Mouse (Mus musculus) kidney, postnatal 0 days (tissue): ENCODE results near the gene Ankrd61. TPM values are rescaled to one million over a fixed set of nuclear protein-coding genes. Genes with fewer than 3 reads are reported as not detected.

ENCODE experiments used
- ATAC-seq: fragments of 200-750 bp; cut with Nextera tagmentation; replicated peaks from 2 replicates; pipeline ENCODE4 v1.8.0; 2017; ENCODE audit warnings: low read depth, moderate number of reproducible peaks, moderate TSS enrichment, moderate library complexity; ENCODE audit not compliant: low FRiP score
- DNase-seq: peaks from one replicate; pipeline ENCODE4 v3.0.0-alpha.2; 2016; ENCODE audit warnings: low spot score
- H3K27ac ChIP-seq: fragments of 300-500 bp; sonication (generic); 2 replicates; pipeline ENCODE4 v1.5.1; 2014; ENCODE audit warnings: mild to moderate bottlenecking
- H3K27me3 ChIP-seq: fragments of 300-500 bp; sonication (generic); 2 replicates; pipeline ENCODE4 v1.6.1; 2014; ENCODE audit warnings: low read length, mixed read lengths; ENCODE audit not compliant: insufficient read depth
- H3K36me3 ChIP-seq: fragments of 300-500 bp; sonication (generic); 2 replicates; pipeline ENCODE4 v1.6.1; 2014; ENCODE audit warnings: low read length, mixed read lengths; ENCODE audit not compliant: insufficient read depth
- H3K4me1 ChIP-seq: fragments of 300-500 bp; sonication (generic); replicated peaks from 2 replicates; pipeline ENCODE4 v1.6.1; 2014; ENCODE audit warnings: antibody characterized with exemption, low read length, mixed read lengths; ENCODE audit not compliant: insufficient read depth
- H3K4me2 ChIP-seq: fragments of 300-500 bp; sonication (generic); 2 replicates; pipeline ENCODE4 v1.6.1; 2014; ENCODE audit warnings: mild to moderate bottlenecking, low read length, moderate library complexity, mixed read lengths
- H3K4me3 ChIP-seq: fragments of 300-500 bp; sonication (generic); replicated peaks from 2 replicates; pipeline ENCODE4 v1.5.1; 2014; ENCODE audit warnings: low read depth, low read length
- H3K9ac ChIP-seq: fragments of 300-500 bp; sonication (generic); 2 replicates; pipeline ENCODE4 v1.6.1; 2014; ENCODE audit warnings: low read depth, low read length
- H3K9me3 ChIP-seq: fragments of 300-500 bp; sonication (generic); replicated peaks from 2 replicates; pipeline ENCODE4 v1.6.1; 2016; ENCODE audit warnings: low read length, inconsistent platforms, mixed read lengths
- CTCF ChIP-seq: IDR thresholded peaks from 2 replicates; pipeline ENCODE4 v1.5.1; 2016; ENCODE audit warnings: antibody characterized with exemption, low read depth, mild to moderate bottlenecking, moderate library complexity
- WGBS: fragments of 180-500 bp; shearing (Covaris S2); extraction: QIAGEN DNeasy Blood & Tissue Kit; methylation state at CpG from one replicate; pipeline ENCODE4 v1.1.7; 2014; 5-methylcytosine and 5-hydroxymethylcytosine counted together
- polyA plus RNA-seq: library from polyadenylated mRNA; unstranded; fragments of >200 nt; fragmentation: Nextera tagmentation; extraction: Ambion mirVana; gene quantifications from 2 replicates; pipeline ENCODE4 v1.2.1, GENCODE M21; 2015

Gene Ankrd61
- 0.22 and 0.29 TPM in 2 replicates for polyA plus RNA-seq

GRCm38 (mm10) chr5:143897635-143898330 lies at the start of gene Ankrd61:
TSS of gene Ankrd61 (minus strand) at chr5:143897685.
- H3K4me2 ChIP-seq = no peak within 1 kb of the TSS

GRCm38 (mm10) chr5:143943231-143944125 lies 46.0 kb upstream of the Ankrd61 start:
- Histone ChIP-seq H3K36me3 (no peaks in the 10 kb centered on the region), H3K9me3 (no peaks in the 10 kb centered on the region), H3K27me3 (no peaks in the 10 kb centered on the region), H3K4me1 (no peaks in the 10 kb centered on the region), H3K27ac (no peak overlapping the region), H3K4me2 (no peak overlapping the region), H3K4me3 (no peak overlapping the region), H3K9ac (no peak overlapping the region)
- no peak for TF ChIP-seq CTCF
- DNase-seq (no peak), ATAC-seq (no peak)
- 85% methylated on average over 14 of the region's 14 CpGs for WGBS

More at GRCm38 (mm10) chr5:143897635-143898330, at the start of gene Ankrd61:
- DNase-seq = no peak
- Histone ChIP-seq H3K27me3 (no peaks in the 10 kb centered on the region), H3K4me1 (no peaks in the 10 kb centered on the region), H3K9me3 (no peaks in the 10 kb centered on the region), H3K4me3 (no peak within 1 kb of the TSS), H3K36me3 (peaks cover 46% of the 10 kb centered on the region), H3K27ac (no peak within 1 kb of the TSS), H3K9ac (no peak within 1 kb of the TSS)
- no peak for TF ChIP-seq CTCF
- ATAC-seq = no peak
- WGBS = 84% methylated on average over 14 of the region's 14 CpGs

- H3K27me3 ChIP-seq = no peaks in the 10 kb centered on the region
- no peaks in the 10 kb centered on the region for H3K4me1 ChIP-seq
- H3K9me3 ChIP-seq = no peaks in the 10 kb centered on the region
- H3K36me3 ChIP-seq = no peaks in the 10 kb centered on the region
- no peak overlapping the region for H3K27ac ChIP-seq
- no peak overlapping the region for H3K9ac ChIP-seq
- TF ChIP-seq CTCF = no peak
- no peak overlapping the region for H3K4me3 ChIP-seq
- no peak for DNase-seq
- H3K4me2 ChIP-seq = no peak overlapping the region
- no peak for ATAC-seq
- WGBS = 18% methylated on average over 10 of the region's 10 CpGs
These were observed 44.1 kb upstream of the Ankrd61 start for GRCm38 (mm10) chr5:143941588-143941987.

GRCm38 (mm10) chr5:143936156-143936555 lies 38.7 kb upstream of the Ankrd61 start:
- Histone ChIP-seq H3K36me3 (0 out of 2 replicates have a peak, but pooled peaks cover 9% of the 10 kb centered on the region), H3K27me3 (no peaks in the 10 kb centered on the region), H3K27ac (no peak overlapping the region), H3K4me3 (no peak overlapping the region), H3K4me2 (no peak overlapping the region), H3K4me1 (no peaks in the 10 kb centered on the region), H3K9ac (no peak overlapping the region), H3K9me3 (no peaks in the 10 kb centered on the region)
- no peak for DNase-seq
- WGBS = 88% methylated on average over 9 of the region's 9 CpGs
- no peak for TF ChIP-seq CTCF
- ATAC-seq = no peak

GRCm38 (mm10) chr5:143933875-143934274 lies 36.4 kb upstream of the Ankrd61 start:
- H3K4me1 ChIP-seq = no peaks in the 10 kb centered on the region
- peak; percentile 40; the same call in 1 of the 2 replicates for TF ChIP-seq CTCF
- ATAC-seq (no peak), DNase-seq (no peak)
- H3K27ac ChIP-seq = no peak overlapping the region
- no peaks in the 10 kb centered on the region for H3K27me3 ChIP-seq
- 84% methylated on average over 1 of the region's 1 CpGs for WGBS
- H3K36me3 ChIP-seq = peaks cover 18% of the 10 kb centered on the region; the same call in 1 of the 2 replicates
- H3K4me3 ChIP-seq = no peak overlapping the region
- H3K9me3 ChIP-seq = no peaks in the 10 kb centered on the region
- H3K9ac ChIP-seq = no peak overlapping the region
- no peak overlapping the region for H3K4me2 ChIP-seq

- H3K36me3 ChIP-seq = peaks cover 23% of the 10 kb centered on the region
- no peaks in the 10 kb centered on the region for H3K27me3 ChIP-seq
- TF ChIP-seq CTCF = no peak
- H3K27ac ChIP-seq = no peak overlapping the region
- no peaks in the 10 kb centered on the region for H3K9me3 ChIP-seq
- DNase-seq (no peak), ATAC-seq (no peak)
- H3K9ac ChIP-seq = no peak overlapping the region
- H3K4me3 ChIP-seq = no peak overlapping the region
- WGBS = 89% methylated on average over 11 of the region's 11 CpGs
- no peaks in the 10 kb centered on the region for H3K4me1 ChIP-seq
- no peak overlapping the region for H3K4me2 ChIP-seq
These were observed 35.9 kb upstream of the Ankrd61 start for GRCm38 (mm10) chr5:143933414-143933813.
